Mouse (Mus musculus): ENCODE results near the gene Parg.
A peak's percentile ranks its signal among the peaks of the same experiment; 100 is the strongest.
"Not testable (repeated sequence)": the region's sequence is repeated elsewhere in the genome, so short reads cannot be mapped to it uniquely, and the experiment has no call there.

Gene Parg

GRCm38 (mm10) chr14:32201791-32202451 is at the start of gene Parg, which contains the start of gene Timm23:
Gene Parg (plus strand): TSS chr14:32201949.
Gene Timm23 (minus strand): TSS chr14:32201898.
- peak; percentile 87 to 90 for DNase-seq

- DNase-seq = no peak
These were observed 49.3 kb upstream of the Parg start for GRCm38 (mm10) chr14:32152243-32152965.

- no peak for DNase-seq
These were observed 48.6 kb upstream of the Parg start for GRCm38 (mm10) chr14:32153156-32153555.

- no peak for DNase-seq
These were observed 47.0 kb upstream of the Parg start for GRCm38 (mm10) chr14:32154758-32155157.

GRCm38 (mm10) chr14:32159150-32159670 is 42.5 kb upstream of the Parg start:
- DNase-seq = peak in 1 of 2 experiments; percentile 44

GRCm38 (mm10) chr14:32159690-32160246 is 42.0 kb upstream of the Parg start, which contains the start of gene Ncoa4:
Gene Ncoa4 (plus strand): TSS chr14:32159865.
- DNase-seq = peak; percentile 99 to 100

- DNase-seq = no peak
These were observed 41.2 kb upstream of the Parg start for GRCm38 (mm10) chr14:32160563-32160962.

GRCm38 (mm10) chr14:32161090-32161885 is 40.5 kb upstream of the Parg start:
- no peak for DNase-seq

- no peak for DNase-seq
These were observed 39.5 kb upstream of the Parg start for GRCm38 (mm10) chr14:32162231-32162630.

GRCm38 (mm10) chr14:32163203-32163888 is 38.4 kb upstream of the Parg start:
- no peak for DNase-seq

GRCm38 (mm10) chr14:32164173-32165051 is 37.3 kb upstream of the Parg start:
- no peak for DNase-seq

- peak; percentile 91 to 92 for DNase-seq
These were observed 36.3 kb upstream of the Parg start for GRCm38 (mm10) chr14:32165278-32166061.

GRCm38 (mm10) chr14:32166062-32166441 is 35.7 kb upstream of the Parg start:
- no peak for DNase-seq

- DNase-seq = no peak
These were observed 34.9 kb upstream of the Parg start for GRCm38 (mm10) chr14:32166840-32167239.

- no peak for DNase-seq
These were observed 34.4 kb upstream of the Parg start for GRCm38 (mm10) chr14:32167326-32167725.

- no peak for DNase-seq
These were observed 33.0 kb upstream of the Parg start for GRCm38 (mm10) chr14:32168653-32169231.

- DNase-seq = no peak
These were observed 31.6 kb upstream of the Parg start for GRCm38 (mm10) chr14:32170137-32170536.

GRCm38 (mm10) chr14:32175310-32175709 is 26.4 kb upstream of the Parg start:
- DNase-seq = no peak

GRCm38 (mm10) chr14:32176590-32176989 is 25.2 kb upstream of the Parg start:
- not testable (repeated sequence) for DNase-seq
